Mouse (Mus musculus) embryonic facial prominence, embryonic 12.5 days (tissue): ENCODE results near the gene Zfp511. TPM values are rescaled to one million over a fixed set of nuclear protein-coding genes. Genes with fewer than 3 reads are reported as not detected.

Source experiments
- ATAC-seq: fragments of 200-750 bp; cut with Nextera tagmentation; 2 replicates; pipeline ENCODE4 v1.8.0; 2017; ENCODE audit not compliant: insufficient number of reproducible peaks, insufficient read depth, low FRiP score, low TSS enrichment
- H3K27ac ChIP-seq: fragments of 300-500 bp; sonication (generic); 2 replicates; pipeline ENCODE4 v1.5.1; 2016; ENCODE audit warnings: mild to moderate bottlenecking
- H3K27me3 ChIP-seq: fragments of 300-500 bp; sonication (generic); 2 replicates; pipeline ENCODE4 v1.6.1; 2016; ENCODE audit warnings: mild to moderate bottlenecking, moderate library complexity
- H3K36me3 ChIP-seq: fragments of 300-500 bp; sonication (generic); 2 replicates; pipeline ENCODE4 v1.6.1; 2016; ENCODE audit warnings: mild to moderate bottlenecking
- H3K4me1 ChIP-seq: fragments of 300-500 bp; sonication (generic); 2 replicates; pipeline ENCODE4 v1.6.1; 2016
- H3K4me2 ChIP-seq: fragments of 300-500 bp; sonication (generic); replicated peaks from 2 replicates; pipeline ENCODE4 v1.6.1; 2016; ENCODE audit warnings: mild to moderate bottlenecking, moderate library complexity
- H3K4me3 ChIP-seq: fragments of 300-500 bp; sonication (generic); 2 replicates; pipeline ENCODE4 v1.5.1; 2016; ENCODE audit warnings: mild to moderate bottlenecking
- H3K9ac ChIP-seq: fragments of 300-500 bp; sonication (generic); 2 replicates; pipeline ENCODE4 v1.6.1; 2016; ENCODE audit warnings: mild to moderate bottlenecking, moderate library complexity
- H3K9me3 ChIP-seq: fragments of 300-500 bp; sonication (generic); 2 replicates; pipeline ENCODE4 v1.6.1; 2016; ENCODE audit warnings: mild to moderate bottlenecking, moderate library complexity
- WGBS: fragments of 180-500 bp; shearing (Covaris S2); methylation state at CpG from one replicate; pipeline ENCODE4 v1.1.7; 2016; 5-methylcytosine and 5-hydroxymethylcytosine counted together
- polyA plus RNA-seq: library from polyadenylated mRNA; unstranded; fragments of >200 nt; fragmentation: Nextera tagmentation; extraction: Ambion mirVana; gene quantifications from 2 replicates; pipeline ENCODE4 v1.2.1, GENCODE M21; 2016

The Zfp511 gene
- polyA plus RNA-seq, result 37.9 and 39.6 TPM in 2 replicates

DNA sequence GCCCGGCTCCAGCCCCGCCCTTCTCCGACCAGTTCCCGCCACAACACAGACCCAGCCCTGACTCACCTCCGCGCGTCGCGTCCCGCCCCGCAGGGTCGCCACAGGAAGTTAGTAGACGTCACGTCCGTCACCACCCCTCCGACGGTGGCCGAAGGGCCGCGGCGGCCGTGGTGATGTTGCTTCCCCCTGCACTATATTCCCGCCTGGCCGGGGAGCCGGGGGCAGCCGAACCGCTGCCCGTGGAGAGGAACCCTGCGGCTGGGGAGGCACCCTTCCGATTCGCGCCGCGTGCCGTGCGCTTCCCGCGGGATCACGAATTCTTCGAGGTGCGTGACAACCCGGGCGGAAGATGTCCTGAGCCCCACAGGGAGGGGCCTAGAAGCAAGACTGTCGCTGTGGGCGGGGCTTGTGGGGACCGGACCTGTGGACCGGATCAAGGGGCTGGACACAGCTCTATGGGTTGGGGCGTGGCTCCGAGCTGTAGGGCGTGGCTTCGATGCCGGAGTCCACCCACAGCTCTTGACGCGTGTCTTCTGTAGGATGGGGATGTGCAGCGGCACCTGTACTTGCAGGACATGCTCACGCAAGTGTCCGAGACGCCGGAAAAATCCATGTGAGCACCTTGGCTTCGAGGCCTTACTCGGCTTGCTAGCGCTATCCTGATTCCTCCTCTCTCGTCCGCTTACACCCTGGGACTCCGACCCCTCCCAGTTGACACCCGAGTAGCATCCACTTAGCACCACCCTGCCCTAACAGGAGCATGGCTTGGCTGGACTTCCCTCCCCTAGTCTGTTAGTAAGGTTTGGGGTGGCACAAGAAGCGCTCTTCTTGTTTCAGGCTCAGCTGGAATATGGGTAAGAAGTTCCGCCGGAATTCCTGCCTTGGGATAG, at the start of gene Zfp511, which contains the start of gene Tubgcp2:
Gene Zfp511 (plus strand): TSS at position 111 of the 890 bp plus-strand sequence.
Gene Tubgcp2 (minus strand): TSS at position 389 of the 890 bp plus-strand sequence.
- peak within 1 kb of the TSS; percentile 88 for H3K27ac ChIP-seq
- H3K9ac ChIP-seq, result peak within 1 kb of the TSS; percentile 91
- H3K4me2 ChIP-seq, result peak within 1 kb of the TSS; percentile 78
- WGBS, result 1% methylated on average over 65 of the region's 69 CpGs
- no peaks in the 10 kb centered on the region for H3K27me3 ChIP-seq
- H3K4me1 ChIP-seq, result peaks cover 19% of the 10 kb centered on the region
- peak; percentile 95 for ATAC-seq
- peaks cover 30% of the 10 kb centered on the region for H3K36me3 ChIP-seq
- peak within 1 kb of the TSS; percentile 89 for H3K4me3 ChIP-seq
- H3K9me3 ChIP-seq, result no peaks in the 10 kb centered on the region

DNA sequence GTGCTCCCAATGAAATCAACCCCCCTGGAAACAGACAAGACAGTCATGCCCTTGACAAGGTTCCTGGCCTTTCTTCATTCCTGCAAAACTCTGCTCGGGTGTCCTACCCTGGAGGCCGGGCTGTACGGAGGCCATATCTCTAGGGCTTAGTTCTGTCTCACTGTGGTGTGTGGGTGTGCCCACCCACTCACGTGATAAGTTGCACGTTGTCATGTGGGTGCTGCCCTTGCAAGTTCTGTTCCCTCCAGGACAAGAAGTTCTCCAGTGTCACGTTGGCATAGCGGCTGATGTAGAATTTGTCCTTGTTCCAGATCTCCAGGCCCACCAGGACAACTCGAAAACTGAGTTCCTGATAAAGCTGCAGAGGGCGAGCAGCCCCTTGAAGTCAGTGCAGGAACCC, 47.9 kb upstream of the Zfp511 start:
- WGBS, result 86% methylated on average over 9 of the region's 9 CpGs

DNA sequence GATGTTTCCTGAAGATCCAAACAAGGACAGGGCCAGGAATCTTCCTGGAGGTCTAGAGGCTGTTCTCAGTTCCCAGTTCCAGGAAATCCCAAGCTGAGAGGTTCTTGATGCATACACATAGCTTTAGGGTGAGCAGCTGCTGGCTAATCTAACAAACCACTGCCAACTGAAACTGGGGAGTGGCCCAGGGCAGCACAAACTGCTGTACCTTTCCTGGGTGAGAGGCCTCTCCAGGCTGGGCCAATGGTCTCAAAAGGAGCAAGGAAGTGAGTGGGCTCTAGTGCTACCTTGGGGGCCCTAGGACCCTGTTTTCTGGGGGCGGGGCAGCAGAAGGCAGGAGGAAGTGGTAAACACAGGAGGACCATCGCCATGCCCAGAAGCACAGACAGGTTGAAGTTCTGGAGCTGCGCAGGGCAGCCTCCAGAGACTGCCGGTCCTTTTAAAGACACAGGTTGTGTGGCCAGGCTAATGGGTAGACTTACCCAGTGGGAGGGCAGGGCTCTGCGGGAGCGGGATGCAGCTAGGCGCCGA, 45.3 kb upstream of the Zfp511 start:
- Histone ChIP-seq H3K9me3 (no peaks in the 10 kb centered on the region), H3K4me1 (no peaks in the 10 kb centered on the region), H3K36me3 (no peaks in the 10 kb centered on the region; the same call in 1 of the 2 replicates), H3K9ac (no peak overlapping the region), H3K27me3 (no peaks in the 10 kb centered on the region), H3K4me3 (no peak overlapping the region), H3K4me2 (no peak overlapping the region), H3K27ac (no peak overlapping the region)
- ATAC-seq, result no peak
- 73% methylated on average over 8 of the region's 8 CpGs for WGBS

More for the DNA sequence above, 47.9 kb upstream of the Zfp511 start:
- ATAC-seq, result no peak
- Histone ChIP-seq H3K9me3 (no peaks in the 10 kb centered on the region), H3K36me3 (no peaks in the 10 kb centered on the region), H3K4me1 (no peaks in the 10 kb centered on the region), H3K9ac (no peak overlapping the region), H3K4me2 (no peak overlapping the region), H3K27ac (no peak overlapping the region), H3K27me3 (no peaks in the 10 kb centered on the region), H3K4me3 (no peak overlapping the region)

DNA sequence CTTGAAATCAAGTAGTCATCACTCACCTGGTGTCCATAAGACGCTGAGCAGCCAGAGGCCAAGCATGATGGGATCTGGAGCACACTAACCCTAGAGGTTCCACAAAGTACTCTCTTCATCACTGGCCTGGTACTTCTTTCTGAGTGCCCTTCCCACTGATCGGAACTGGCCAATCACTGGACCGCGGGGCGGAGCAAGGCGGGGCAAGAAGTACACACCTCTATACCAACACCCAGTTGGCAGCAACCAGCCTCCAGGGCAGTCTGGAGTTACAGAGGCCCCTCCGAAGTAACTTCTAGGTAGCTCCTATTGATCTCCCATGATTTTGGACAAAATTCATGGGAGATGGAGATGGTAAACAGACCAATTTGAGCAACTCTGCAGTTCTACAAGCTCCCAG, 43.8 kb upstream of the Zfp511 start, which contains the start of gene Adam8:
Gene Adam8 (minus strand): TSS at position 157 of the 400 bp plus-strand sequence.
- WGBS, result 23% methylated on average over 7 of the region's 7 CpGs
- Histone ChIP-seq H3K27ac (no peak within 1 kb of the TSS), H3K9ac (no peak within 1 kb of the TSS), H3K4me2 (no peak within 1 kb of the TSS), H3K4me1 (no peaks in the 10 kb centered on the region), H3K36me3 (peaks cover 14% of the 10 kb centered on the region), H3K27me3 (no peaks in the 10 kb centered on the region), H3K4me3 (no peak within 1 kb of the TSS), H3K9me3 (no peaks in the 10 kb centered on the region)
- no peak for ATAC-seq

DNA sequence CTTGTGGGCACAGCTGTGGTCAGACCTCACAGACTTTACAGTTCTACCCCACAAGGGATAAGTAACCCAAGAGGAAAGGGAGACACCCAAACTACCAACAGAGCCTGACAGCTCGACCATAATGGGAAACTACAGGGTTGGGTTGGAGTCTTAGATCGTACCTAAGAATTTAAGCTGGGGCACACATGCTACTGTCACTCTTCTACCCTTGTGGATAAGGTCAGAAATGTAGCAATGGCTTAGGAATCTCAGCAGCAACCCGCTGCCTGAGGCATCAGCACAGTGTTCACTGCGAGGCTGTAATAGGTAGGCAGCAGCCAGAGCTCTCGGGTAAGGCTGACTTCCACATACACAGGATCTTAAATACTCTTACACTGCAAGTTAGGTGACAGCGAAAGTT, 42.7 kb upstream of the Zfp511 start:
- H3K4me2 ChIP-seq, result no peak overlapping the region
- H3K4me1 ChIP-seq, result no peaks in the 10 kb centered on the region
- H3K9me3 ChIP-seq, result no peaks in the 10 kb centered on the region
- peaks cover 25% of the 10 kb centered on the region for H3K36me3 ChIP-seq
- H3K27me3 ChIP-seq, result no peaks in the 10 kb centered on the region
- ATAC-seq, result no peak
- H3K9ac ChIP-seq, result no peak overlapping the region
- WGBS, result 89% methylated on average over 6 of the region's 6 CpGs
- H3K4me3 ChIP-seq, result no peak overlapping the region
- H3K27ac ChIP-seq, result no peak overlapping the region

DNA sequence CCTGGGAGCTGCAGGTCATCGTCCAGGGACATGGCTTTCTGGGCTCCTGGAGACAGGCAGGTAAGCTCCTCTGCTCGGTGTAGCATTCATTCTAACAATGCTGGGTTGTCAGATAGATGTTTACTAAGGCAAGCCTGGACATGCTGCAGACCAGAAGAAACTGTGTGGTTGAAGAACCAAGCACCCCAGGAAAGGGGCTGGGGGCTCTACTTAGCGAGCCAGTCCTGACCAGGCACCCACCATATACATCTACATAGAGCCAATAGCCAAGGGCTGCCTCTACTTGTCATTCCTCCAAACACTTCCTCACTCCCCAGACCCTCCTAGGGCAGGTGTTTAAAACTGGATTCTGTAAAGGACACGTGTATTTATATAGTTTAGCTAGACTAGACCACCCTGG, 42.0 kb upstream of the Zfp511 start:
- H3K36me3 ChIP-seq, result peaks cover 32% of the 10 kb centered on the region
- H3K4me1 ChIP-seq, result no peaks in the 10 kb centered on the region
- H3K9me3 ChIP-seq, result no peaks in the 10 kb centered on the region
- ATAC-seq, result no peak
- WGBS, result 78% methylated on average over 4 of the region's 4 CpGs
- no peak overlapping the region for H3K4me2 ChIP-seq
- no peak overlapping the region for H3K27ac ChIP-seq
- no peak overlapping the region for H3K9ac ChIP-seq
- no peaks in the 10 kb centered on the region for H3K27me3 ChIP-seq
- H3K4me3 ChIP-seq, result no peak overlapping the region

DNA sequence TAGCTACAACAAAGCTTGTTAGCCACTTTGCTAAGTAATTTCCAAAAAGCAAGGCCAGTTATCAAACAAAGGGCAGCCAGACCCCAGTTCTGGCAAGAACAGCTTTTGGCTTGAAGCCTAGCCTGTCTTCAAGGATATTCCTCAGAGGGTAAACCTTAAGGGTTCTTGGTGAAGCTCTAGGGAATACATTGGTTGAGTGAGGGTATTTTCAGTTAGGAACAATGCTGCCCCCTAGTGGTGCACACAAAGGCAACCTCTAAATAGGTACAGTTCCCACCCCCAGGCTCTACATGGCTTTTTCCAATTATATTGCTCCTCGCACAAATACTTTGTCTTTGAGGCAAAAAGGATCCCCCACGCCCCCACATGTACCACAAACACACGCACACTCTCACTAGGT, 41.5 kb upstream of the Zfp511 start:
- Histone ChIP-seq H3K4me2 (no peak overlapping the region), H3K27ac (no peak overlapping the region), H3K4me1 (no peaks in the 10 kb centered on the region), H3K9ac (no peak overlapping the region), H3K36me3 (peaks cover 37% of the 10 kb centered on the region), H3K9me3 (no peaks in the 10 kb centered on the region), H3K27me3 (no peaks in the 10 kb centered on the region), H3K4me3 (no peak overlapping the region)
- no peak for ATAC-seq
- WGBS, result 31% methylated on average over 3 of the region's 3 CpGs

DNA sequence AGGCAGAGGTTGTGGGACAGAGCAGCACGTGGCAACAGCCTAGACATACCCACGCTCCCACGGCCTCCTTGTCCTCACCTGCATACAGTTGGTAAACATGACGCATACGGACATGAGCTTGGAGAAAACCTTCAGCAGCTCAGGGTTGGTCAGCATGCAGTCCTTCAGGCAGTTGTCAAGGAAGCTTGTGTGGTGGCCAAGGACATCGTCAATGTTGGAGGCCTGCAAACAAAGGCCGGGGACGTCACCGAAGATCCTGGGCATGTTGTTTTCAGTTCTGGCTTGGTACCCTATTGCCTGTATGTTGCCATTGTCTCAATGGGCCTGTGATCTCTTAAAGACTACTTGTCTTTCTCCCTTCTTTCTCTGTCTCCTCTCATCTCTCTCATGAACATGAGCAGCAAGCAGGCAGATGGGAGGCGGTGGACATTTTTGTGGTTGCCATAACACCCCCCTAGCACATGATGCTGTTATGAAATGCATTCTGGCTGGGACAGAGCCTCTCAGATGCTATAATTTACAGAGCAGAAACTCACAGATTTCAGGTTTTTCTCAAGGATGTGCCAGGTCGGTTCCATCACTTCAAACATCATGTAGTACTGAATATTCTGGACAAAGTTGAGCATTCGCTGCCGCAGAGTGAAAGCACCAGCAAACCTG, 37.4 kb upstream of the Zfp511 start:
- Histone ChIP-seq H3K4me3 (no peak overlapping the region), H3K27me3 (no peaks in the 10 kb centered on the region), H3K27ac (no peak overlapping the region), H3K9me3 (no peaks in the 10 kb centered on the region), H3K36me3 (peaks cover 72% of the 10 kb centered on the region), H3K9ac (no peak overlapping the region), H3K4me1 (no peaks in the 10 kb centered on the region), H3K4me2 (no peak overlapping the region)
- no peak for ATAC-seq
- 92% methylated on average over 13 of the region's 13 CpGs for WGBS

DNA sequence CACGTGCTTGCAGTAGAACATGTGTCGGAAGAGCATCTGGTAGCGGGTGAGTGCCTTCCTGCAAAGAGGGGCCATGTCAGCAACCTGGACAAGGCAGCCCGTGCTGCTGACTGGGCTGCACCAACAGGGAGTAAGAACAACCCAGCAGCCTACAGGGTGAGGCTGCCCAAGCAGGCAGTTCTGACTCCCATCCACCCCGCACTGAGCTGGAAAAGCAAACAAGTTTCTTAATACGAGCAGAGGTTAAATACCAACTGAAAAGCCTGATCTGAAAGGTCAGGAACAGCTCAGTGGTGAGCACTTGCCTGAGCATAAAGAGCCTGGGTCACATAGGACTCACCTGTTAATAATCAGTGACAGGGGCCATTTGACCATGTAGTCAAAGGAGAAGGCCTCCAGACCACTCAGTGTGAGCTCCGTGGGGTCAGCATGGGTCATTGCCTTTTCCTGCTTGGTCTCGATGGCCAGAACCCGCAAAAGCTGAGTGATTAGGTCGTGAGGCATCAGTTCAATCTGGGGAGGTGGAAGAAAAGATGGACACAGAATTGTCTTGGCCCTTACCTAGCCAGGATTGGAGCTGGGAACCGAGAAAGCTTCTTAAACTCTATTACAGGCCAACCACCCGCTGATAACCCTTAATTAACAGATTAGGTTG, 35.0 kb upstream of the Zfp511 start:
- H3K9me3 ChIP-seq, result no peaks in the 10 kb centered on the region
- peaks cover 90% of the 10 kb centered on the region for H3K36me3 ChIP-seq
- no peaks in the 10 kb centered on the region for H3K4me1 ChIP-seq
- H3K27me3 ChIP-seq, result no peaks in the 10 kb centered on the region
- no peak overlapping the region for H3K27ac ChIP-seq
- H3K9ac ChIP-seq, result no peak overlapping the region
- ATAC-seq, result no peak
- 46% methylated on average over 12 of the region's 12 CpGs for WGBS
- no peak overlapping the region for H3K4me3 ChIP-seq
- H3K4me2 ChIP-seq, result no peak overlapping the region

DNA sequence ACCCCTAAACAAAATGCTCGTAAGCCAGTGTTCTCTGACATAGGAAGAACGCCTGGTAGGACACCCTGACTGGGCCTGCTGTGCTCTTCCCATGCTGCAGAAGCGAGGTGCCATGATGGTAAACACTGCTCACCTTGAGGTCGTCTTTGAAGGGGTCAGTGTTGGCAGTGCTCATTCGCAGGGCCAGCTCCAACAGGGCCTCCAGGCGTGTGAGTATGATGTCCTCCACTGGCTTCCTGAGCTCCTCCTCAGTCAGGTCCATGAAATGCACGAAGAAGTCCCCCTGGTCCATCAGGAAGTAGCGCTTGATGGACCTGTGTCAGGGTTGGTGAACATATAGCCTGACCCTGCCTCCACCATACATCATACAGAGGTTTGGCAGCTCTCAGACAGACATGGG, 31.5 kb upstream of the Zfp511 start:
- Histone ChIP-seq H3K4me2 (no peak overlapping the region), H3K27me3 (no peaks in the 10 kb centered on the region), H3K27ac (no peak overlapping the region), H3K9me3 (no peaks in the 10 kb centered on the region), H3K9ac (no peak overlapping the region), H3K36me3 (peaks cover 79% of the 10 kb centered on the region), H3K4me1 (no peaks in the 10 kb centered on the region), H3K4me3 (no peak overlapping the region)
- 93% methylated on average over 8 of the region's 8 CpGs for WGBS
- ATAC-seq, result no peak

DNA sequence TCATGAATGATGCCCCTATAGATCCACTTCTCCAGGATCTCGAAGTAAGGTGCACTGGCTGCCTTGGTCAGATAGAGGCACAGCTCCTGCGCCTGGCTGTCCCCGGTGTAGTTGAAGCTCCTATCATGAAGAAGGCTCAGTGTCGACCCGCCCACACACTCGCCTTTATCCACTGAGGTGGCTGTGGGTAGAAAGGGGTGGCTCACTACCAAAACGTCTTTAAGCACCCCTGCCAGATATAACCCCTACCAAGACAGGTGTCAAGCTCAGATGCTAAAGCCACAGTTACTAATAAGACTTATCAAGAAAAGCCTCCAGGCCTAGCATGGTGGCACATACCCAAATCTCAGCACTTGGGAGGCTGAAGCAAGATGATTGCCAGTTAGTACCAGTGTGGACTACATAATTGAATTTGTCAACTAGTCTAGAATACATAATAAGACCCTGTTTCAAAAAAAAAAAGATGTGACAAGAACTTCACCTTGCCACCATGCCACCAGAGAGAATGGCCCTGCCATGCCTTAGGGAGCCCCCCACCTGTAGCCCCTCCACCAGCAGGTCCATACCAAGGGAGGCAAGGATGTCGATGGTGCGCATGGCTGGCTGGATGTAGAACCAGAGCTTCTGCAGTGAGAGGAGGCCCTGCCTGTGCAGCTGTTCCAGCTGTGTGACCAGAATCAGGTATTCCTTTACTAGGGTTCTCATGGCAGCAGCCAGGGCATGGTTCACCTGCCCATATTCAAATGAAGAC, 29.2 kb upstream of the Zfp511 start:
- Histone ChIP-seq H3K9me3 (no peaks in the 10 kb centered on the region), H3K4me3 (no peak overlapping the region), H3K9ac (no peak overlapping the region), H3K4me2 (no peak overlapping the region), H3K27me3 (no peaks in the 10 kb centered on the region), H3K4me1 (no peaks in the 10 kb centered on the region), H3K27ac (no peak overlapping the region), H3K36me3 (peaks cover 69% of the 10 kb centered on the region)
- no peak for ATAC-seq
- WGBS, result 93% methylated on average over 9 of the region's 9 CpGs
